Mouse (Mus musculus): ENCODE results near the gene Gys1. TPM values are rescaled to one million over a fixed set of nuclear protein-coding genes. Genes with fewer than 3 reads are reported as not detected.

Gene Gys1
- polyA plus RNA-seq, 1 experiment, result 24.4 TPM

DNA sequence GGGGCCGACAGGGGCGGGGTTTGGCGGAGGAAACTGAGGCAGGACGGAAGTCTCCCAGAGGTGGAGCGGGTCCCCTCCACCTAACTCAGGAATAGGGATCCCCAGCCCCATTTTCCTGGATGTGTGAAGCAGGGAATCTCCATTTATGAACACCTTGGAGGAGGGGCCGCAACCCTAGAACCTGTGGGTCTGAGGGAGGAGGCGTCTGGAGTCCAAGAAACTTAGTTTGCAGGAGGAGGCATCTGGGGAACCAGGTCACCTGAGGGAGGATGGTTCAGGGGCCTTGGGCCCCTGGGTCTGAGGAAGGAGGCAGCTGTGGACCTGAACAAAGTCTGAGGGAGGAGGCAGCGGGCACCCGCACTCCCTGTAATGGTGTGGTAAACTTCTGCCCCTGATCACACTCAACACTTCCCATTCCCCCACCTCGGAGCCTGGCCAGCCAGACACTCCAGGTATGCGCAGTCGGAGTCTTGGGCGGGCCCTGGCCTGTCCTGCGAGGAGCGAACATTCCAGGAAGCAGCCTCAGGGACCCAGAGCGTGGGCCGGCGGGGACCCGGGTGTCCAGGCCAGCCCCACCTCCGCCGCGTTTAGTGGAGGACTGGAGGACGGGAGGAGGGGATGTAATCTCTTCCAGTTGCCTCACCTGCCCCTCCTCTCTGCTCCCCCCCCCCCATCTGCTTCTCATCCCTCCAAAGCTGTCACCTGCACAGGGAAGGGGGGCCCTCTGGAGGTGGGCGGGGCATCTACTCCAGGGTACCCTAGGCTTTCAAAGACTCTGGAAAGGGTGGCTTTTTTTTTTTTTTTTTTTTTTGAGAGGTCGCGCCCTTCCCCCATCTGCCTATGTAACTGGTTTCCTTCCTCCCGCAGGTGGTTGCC is 20.5 kb upstream of the Gys1 start:
- H3K4me1 ChIP-seq (ENCODE audit: control insufficient read depth, insufficient read depth, low read length), result peaks cover 10% of the 10 kb centered on the region
- TF ChIP-seq CTCF (IDR thresholded peaks at IDR 0.05; ENCODE audit: low read depth, low read length) (no peak), EP300 (IDR thresholded peaks at IDR 0.05; ENCODE audit: insufficient read depth, low read depth, low read length) (no peak), POLR2A (IDR thresholded peaks at IDR 0.05; ENCODE audit: insufficient read depth, low read length) (peak; percentile 60)
- H3K27me3 ChIP-seq (ENCODE audit: control insufficient read depth, insufficient read depth, low read length, poor library complexity, severe bottlenecking), result no peaks in the 10 kb centered on the region
- peak overlapping the region; percentile 21 for H3K27ac ChIP-seq (ENCODE audit: insufficient read depth, low read length)
- H3K36me3 ChIP-seq (ENCODE audit: control insufficient read depth, insufficient read depth, low read length, poor library complexity, severe bottlenecking), result no peaks in the 10 kb centered on the region
- H3K9me3 ChIP-seq (replicated peaks; ENCODE audit: control insufficient read depth, insufficient read depth, low read length, poor library complexity, severe bottlenecking), result no peaks in the 10 kb centered on the region
- peak overlapping the region; percentile 58 for H3K4me3 ChIP-seq (ENCODE audit: low read depth, low read length)
- peak overlapping the region; percentile 87 for H3K9ac ChIP-seq (ENCODE audit: low read depth, poor library complexity, severe bottlenecking)

DNA sequence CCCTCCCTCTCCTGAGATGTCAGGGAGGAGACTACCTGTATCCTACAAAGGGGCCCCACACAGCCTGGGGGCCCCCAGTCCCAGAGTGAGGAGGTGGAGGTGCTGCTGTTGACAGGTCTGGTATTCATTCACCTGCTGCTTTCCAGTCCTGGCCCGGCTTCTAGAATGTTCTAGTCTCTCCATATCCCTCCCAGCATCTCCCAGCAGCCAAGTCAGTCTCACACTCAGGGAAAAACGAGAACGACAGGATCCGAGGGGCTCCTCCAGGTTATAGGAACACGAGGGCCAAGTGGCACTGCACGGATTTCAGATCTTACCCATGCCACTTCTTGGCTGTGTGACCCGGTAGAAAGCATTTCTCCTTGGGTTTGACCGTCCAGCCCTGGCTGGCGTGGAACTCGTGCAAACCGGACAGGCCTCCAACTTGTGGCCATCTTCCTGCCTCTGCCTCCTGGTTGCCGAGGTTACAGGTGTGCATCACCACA is 19.9 kb upstream of the Gys1 start:
- Histone ChIP-seq H3K4me3 (ENCODE audit: low read depth, low read length) (no peak overlapping the region), H3K27ac (ENCODE audit: insufficient read depth, low read length) (no peak overlapping the region), H3K9ac (ENCODE audit: low read depth, poor library complexity, severe bottlenecking) (no peak overlapping the region), H3K27me3 (ENCODE audit: control insufficient read depth, insufficient read depth, low read length, poor library complexity, severe bottlenecking) (no peaks in the 10 kb centered on the region), H3K36me3 (ENCODE audit: control insufficient read depth, insufficient read depth, low read length, poor library complexity, severe bottlenecking) (no peaks in the 10 kb centered on the region), H3K9me3 (replicated peaks; ENCODE audit: control insufficient read depth, insufficient read depth, low read length, poor library complexity, severe bottlenecking) (no peaks in the 10 kb centered on the region), H3K4me1 (ENCODE audit: control insufficient read depth, insufficient read depth, low read length) (peaks cover 10% of the 10 kb centered on the region)
- no peak for TF ChIP-seq EP300 (IDR thresholded peaks at IDR 0.05; ENCODE audit: insufficient read depth, low read depth, low read length)
- no peak for TF ChIP-seq CTCF (IDR thresholded peaks at IDR 0.05; ENCODE audit: low read depth, low read length)
- no peak for TF ChIP-seq POLR2A (IDR thresholded peaks at IDR 0.05; ENCODE audit: insufficient read depth, low read length)

DNA sequence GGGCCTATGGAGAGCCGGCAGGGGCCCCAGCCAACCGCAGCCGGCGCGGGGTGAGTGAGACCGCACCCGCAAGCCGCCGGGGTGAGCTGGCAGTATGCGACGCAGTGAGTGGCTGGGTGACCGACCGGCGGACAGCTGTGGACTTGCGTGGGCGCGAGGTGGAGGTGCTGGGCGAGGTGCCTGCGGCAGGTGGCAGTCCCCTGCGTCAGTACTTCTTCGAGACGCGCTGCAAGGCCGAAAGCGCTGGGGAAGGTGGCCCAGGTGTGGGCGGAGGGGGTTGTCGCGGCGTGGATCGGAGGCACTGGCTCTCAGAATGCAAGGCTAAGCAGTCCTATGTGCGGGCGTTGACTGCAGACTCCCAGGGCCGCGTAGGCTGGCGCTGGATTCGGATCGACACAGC is 19.0 kb upstream of the Gys1 start:
- Histone ChIP-seq H3K4me1 (ENCODE audit: control insufficient read depth, insufficient read depth, low read length) (peaks cover 10% of the 10 kb centered on the region), H3K4me3 (ENCODE audit: low read depth, low read length) (peak overlapping the region; percentile 43), H3K36me3 (ENCODE audit: control insufficient read depth, insufficient read depth, low read length, poor library complexity, severe bottlenecking) (no peaks in the 10 kb centered on the region), H3K9ac (ENCODE audit: low read depth, poor library complexity, severe bottlenecking) (peak overlapping the region; percentile 49), H3K27me3 (ENCODE audit: control insufficient read depth, insufficient read depth, low read length, poor library complexity, severe bottlenecking) (no peaks in the 10 kb centered on the region), H3K27ac (ENCODE audit: insufficient read depth, low read length) (no peak overlapping the region), H3K9me3 (replicated peaks; ENCODE audit: control insufficient read depth, insufficient read depth, low read length, poor library complexity, severe bottlenecking) (no peaks in the 10 kb centered on the region)
- no peak for TF ChIP-seq EP300 (IDR thresholded peaks at IDR 0.05; ENCODE audit: insufficient read depth, low read depth, low read length)
- TF ChIP-seq CTCF (IDR thresholded peaks at IDR 0.05; ENCODE audit: low read depth, low read length), result no peak
- no peak for TF ChIP-seq POLR2A (IDR thresholded peaks at IDR 0.05; ENCODE audit: insufficient read depth, low read length)

DNA sequence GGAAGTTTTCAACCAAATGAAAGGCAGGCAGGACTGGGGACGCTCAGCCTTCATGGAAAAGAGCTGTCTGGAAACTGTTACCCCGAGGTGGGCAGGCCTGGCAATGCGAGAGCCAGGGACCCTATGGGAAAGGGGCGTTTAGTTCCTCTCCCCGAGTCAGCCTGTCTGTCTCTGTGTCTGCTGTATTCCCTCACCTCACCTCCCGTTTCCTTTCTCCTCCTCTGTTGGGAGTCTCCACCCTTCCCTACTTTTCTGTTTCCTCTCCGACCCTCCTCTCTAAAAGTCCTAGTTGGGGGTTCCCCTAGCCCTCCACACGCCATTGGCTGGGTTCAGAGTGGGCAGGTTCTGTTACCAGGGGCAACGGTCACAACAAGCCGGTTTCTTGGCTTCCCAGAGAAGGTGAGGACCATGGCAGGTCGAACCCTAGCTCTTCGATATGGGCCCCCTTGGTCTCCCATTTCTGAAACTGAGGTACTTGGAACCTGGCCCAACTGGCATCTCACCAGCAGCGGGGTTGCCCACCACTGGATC is 16.6 kb upstream of the Gys1 start:
- Histone ChIP-seq H3K4me3 (ENCODE audit: low read depth, low read length) (no peak overlapping the region), H3K9me3 (replicated peaks; ENCODE audit: control insufficient read depth, insufficient read depth, low read length, poor library complexity, severe bottlenecking) (no peaks in the 10 kb centered on the region), H3K36me3 (ENCODE audit: control insufficient read depth, insufficient read depth, low read length, poor library complexity, severe bottlenecking) (peaks cover 19% of the 10 kb centered on the region), H3K27me3 (ENCODE audit: control insufficient read depth, insufficient read depth, low read length, poor library complexity, severe bottlenecking) (no peaks in the 10 kb centered on the region), H3K4me1 (ENCODE audit: control insufficient read depth, insufficient read depth, low read length) (peaks cover 7% of the 10 kb centered on the region), H3K27ac (ENCODE audit: insufficient read depth, low read length) (no peak overlapping the region), H3K9ac (ENCODE audit: low read depth, poor library complexity, severe bottlenecking) (0 out of 2 replicates have a peak overlapping the region, but pooled peaks have one; percentile 7)
- TF ChIP-seq CTCF (IDR thresholded peaks at IDR 0.05; ENCODE audit: low read depth, low read length) (no peak), EP300 (IDR thresholded peaks at IDR 0.05; ENCODE audit: insufficient read depth, low read depth, low read length) (no peak), POLR2A (IDR thresholded peaks at IDR 0.05; ENCODE audit: insufficient read depth, low read length) (no peak)

DNA sequence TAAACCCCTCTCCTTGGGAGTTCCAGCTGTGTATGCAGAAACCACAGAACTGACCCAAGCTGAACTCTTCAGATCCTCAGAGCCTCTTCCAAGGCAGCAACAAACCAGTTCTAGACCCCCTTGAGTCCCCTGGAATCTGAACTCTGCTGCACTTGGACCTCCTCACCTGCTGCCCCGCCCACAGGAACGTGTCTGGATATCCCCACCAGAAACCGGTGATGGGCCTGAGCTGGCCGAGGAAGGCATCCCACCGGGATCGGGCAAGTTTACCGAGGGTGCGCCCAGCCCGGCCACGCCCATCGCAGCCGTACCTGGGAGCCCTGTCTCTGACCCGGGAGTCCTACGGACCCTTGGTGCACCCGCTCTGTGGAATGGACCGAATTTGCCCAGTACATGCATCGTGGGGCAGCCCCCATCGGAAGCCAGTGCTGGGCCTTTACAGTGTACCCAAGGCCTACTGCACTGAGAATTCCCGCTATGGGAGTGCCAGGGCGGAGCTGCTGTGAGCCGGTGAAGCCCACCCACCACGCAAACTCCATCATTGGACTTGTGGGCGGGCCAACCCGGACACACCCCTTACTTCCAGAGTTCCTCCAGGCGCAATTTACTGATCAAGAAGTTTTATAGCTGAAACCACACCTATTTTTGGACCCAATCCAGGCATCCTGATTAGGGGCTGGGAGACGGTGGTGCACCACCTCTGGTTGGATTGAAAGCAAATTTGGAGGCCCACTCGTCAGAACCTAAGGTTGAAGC is 14.6 kb upstream of the Gys1 start:
- H3K27ac ChIP-seq (ENCODE audit: insufficient read depth, low read length), result peak overlapping the region; percentile 7; the same call in 1 of the 2 replicates
- TF ChIP-seq EP300 (IDR thresholded peaks at IDR 0.05; ENCODE audit: insufficient read depth, low read depth, low read length), result 0 out of 2 replicates have a peak, but pooled peaks have one; percentile 39
- TF ChIP-seq POLR2A (IDR thresholded peaks at IDR 0.05; ENCODE audit: insufficient read depth, low read length), result no peak
- H3K9me3 ChIP-seq (replicated peaks; ENCODE audit: control insufficient read depth, insufficient read depth, low read length, poor library complexity, severe bottlenecking), result no peaks in the 10 kb centered on the region
- peak overlapping the region; percentile 22 for H3K4me3 ChIP-seq (ENCODE audit: low read depth, low read length)
- no peak overlapping the region for H3K9ac ChIP-seq (ENCODE audit: low read depth, poor library complexity, severe bottlenecking)
- no peaks in the 10 kb centered on the region for H3K27me3 ChIP-seq (ENCODE audit: control insufficient read depth, insufficient read depth, low read length, poor library complexity, severe bottlenecking)
- H3K4me1 ChIP-seq (ENCODE audit: control insufficient read depth, insufficient read depth, low read length), result peaks cover 7% of the 10 kb centered on the region
- peaks cover 39% of the 10 kb centered on the region for H3K36me3 ChIP-seq (ENCODE audit: control insufficient read depth, insufficient read depth, low read length, poor library complexity, severe bottlenecking)
